Mouse (Mus musculus) kidney, adult 10 weeks (tissue): ENCODE measurements around the gene Olfr435. TPM values are rescaled to one million over a fixed set of nuclear protein-coding genes. Genes with fewer than 3 reads are reported as not detected.

Experiments
- polyA plus RNA-seq: library from polyadenylated mRNA; stranded (reverse); fragments of 350-450 nt; fragmentation: Illumina TruSeq; extraction: RNeasy Lipid Tissue Mini Kit (QIAGEN cat#74804); gene quantifications from one replicate; pipeline ENCODE4 v1.2.3, GENCODE M21; 2014; ENCODE audit warnings: low read depth, low replicate concordance

Gene Olfr435
- polyA plus RNA-seq = not detected

GRCm38 (mm10) chr6:43196781-43197180 is at the start of gene Olfr435:
Olfr435 (plus strand) TSS chr6:43197146.

GRCm38 (mm10) chr6:43162982-43163381 is 34.0 kb upstream of the Olfr435 start, which contains the start of gene Olfr437:
Olfr437 (plus strand) TSS chr6:43163282.

GRCm38 (mm10) chr6:43171840-43172239 is 25.1 kb upstream of the Olfr435 start, which contains the start of gene Olfr13:
Olfr13 (plus strand) TSS chr6:43172140.

GRCm38 (mm10) chr6:43212873-43213272 is 15.9 kb downstream of the Olfr435 start, which contains the start of gene Olfr434:
Olfr434 (plus strand) TSS chr6:43213021.

GRCm38 (mm10) chr6:43231255-43231654 is 34.3 kb downstream of the Olfr435 start, which contains the start of gene Olfr47:
Olfr47 (plus strand) TSS chr6:43231529.

Other genes with a start within 250 kb of the Olfr435 start
- not detected for gene Olfr444, start 248.1 kb upstream of the Olfr435 start, polyA plus RNA-seq
- gene Olfr441, start 90.8 kb upstream of the Olfr435 start, polyA plus RNA-seq = not detected
- gene Olfr237-ps1, start 50.6 kb upstream of the Olfr435 start, polyA plus RNA-seq = not detected
- gene Olfr437, start 33.9 kb upstream of the Olfr435 start, polyA plus RNA-seq = not detected
- not detected for gene Olfr13, start 25.0 kb upstream of the Olfr435 start, polyA plus RNA-seq
- not detected for gene Olfr434, start 15.9 kb downstream of the Olfr435 start, polyA plus RNA-seq
- not detected for gene Olfr47, start 34.4 kb downstream of the Olfr435 start, polyA plus RNA-seq
- 30.5 TPM for gene Arhgef5, start 68.4 kb downstream of the Olfr435 start, polyA plus RNA-seq
- gene Nobox, start 112.4 kb downstream of the Olfr435 start, polyA plus RNA-seq = not detected